Mouse (Mus musculus): ENCODE results near the gene Fdps. TPM values are rescaled to one million over a fixed set of nuclear protein-coding genes. Genes with fewer than 3 reads are reported as not detected.

Fdps gene
- polyA plus RNA-seq, 1 experiment = 384 TPM

DNA sequence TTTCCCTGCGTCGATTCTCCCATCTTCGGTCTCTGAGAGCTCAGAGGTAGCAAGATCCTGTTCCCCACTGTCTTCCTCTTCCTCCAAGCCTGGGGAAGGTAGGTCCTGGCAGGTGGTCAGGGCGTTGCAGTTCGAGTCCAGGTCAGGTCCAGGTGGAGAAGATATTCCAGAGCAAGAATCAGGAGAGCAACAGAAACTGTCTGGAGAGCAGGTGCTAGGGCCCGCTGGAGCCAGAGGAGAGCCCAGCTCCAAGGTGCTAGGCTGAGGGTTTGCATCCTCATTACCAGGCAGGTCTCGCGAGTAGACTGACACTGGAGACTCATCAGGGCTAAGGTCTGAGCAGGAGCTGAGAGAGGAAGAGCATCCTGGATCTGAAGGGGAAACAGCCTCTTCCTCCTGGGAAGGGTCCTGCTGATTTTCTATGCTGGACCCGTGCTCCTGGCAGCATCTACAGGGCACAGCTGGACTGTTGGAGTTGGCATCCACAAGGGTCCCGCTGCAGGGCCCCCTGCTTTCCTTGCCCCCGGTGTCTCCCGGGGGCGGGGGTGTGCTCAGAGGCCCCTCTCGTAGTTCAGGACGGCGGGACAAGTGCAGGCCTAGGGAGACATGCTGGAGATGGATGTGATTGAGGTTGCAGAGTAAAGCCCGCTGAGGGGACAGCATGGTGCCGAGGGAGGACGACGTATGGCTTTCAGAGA is 9.8 kb downstream of the Fdps start:
- peak overlapping the region; percentile 38 for H3K4me3 ChIP-seq (ENCODE audit: insufficient read depth, poor library complexity, severe bottlenecking)
- H3K79me3 ChIP-seq (ENCODE audit: low read depth) = no peaks in the 10 kb centered on the region
- peak overlapping the region; percentile 44 for H3ac ChIP-seq (ENCODE audit: control insufficient read depth, insufficient read length, low read depth)
- TF ChIP-seq USF1 (IDR thresholded peaks at IDR 0.05; ENCODE audit: low read depth) = no peak
- no peak for TF ChIP-seq CEBPB (IDR thresholded peaks at IDR 0.05; ENCODE audit: low read depth)
- TF ChIP-seq MAX (IDR thresholded peaks at IDR 0.05) = no peak
- TF ChIP-seq MYOG (IDR thresholded peaks at IDR 0.05; ENCODE audit: control insufficient read depth, extremely low read depth, insufficient read length) = no peak
- H3K36me3 ChIP-seq (ENCODE audit: control insufficient read depth, insufficient read depth) = peaks cover 28% of the 10 kb centered on the region
- H3K27me3 ChIP-seq (ENCODE audit: control insufficient read depth, insufficient read depth, insufficient read length) = no peaks in the 10 kb centered on the region
- no peaks in the 10 kb centered on the region for H3K79me2 ChIP-seq (ENCODE audit: control insufficient read depth, insufficient read depth)

DNA sequence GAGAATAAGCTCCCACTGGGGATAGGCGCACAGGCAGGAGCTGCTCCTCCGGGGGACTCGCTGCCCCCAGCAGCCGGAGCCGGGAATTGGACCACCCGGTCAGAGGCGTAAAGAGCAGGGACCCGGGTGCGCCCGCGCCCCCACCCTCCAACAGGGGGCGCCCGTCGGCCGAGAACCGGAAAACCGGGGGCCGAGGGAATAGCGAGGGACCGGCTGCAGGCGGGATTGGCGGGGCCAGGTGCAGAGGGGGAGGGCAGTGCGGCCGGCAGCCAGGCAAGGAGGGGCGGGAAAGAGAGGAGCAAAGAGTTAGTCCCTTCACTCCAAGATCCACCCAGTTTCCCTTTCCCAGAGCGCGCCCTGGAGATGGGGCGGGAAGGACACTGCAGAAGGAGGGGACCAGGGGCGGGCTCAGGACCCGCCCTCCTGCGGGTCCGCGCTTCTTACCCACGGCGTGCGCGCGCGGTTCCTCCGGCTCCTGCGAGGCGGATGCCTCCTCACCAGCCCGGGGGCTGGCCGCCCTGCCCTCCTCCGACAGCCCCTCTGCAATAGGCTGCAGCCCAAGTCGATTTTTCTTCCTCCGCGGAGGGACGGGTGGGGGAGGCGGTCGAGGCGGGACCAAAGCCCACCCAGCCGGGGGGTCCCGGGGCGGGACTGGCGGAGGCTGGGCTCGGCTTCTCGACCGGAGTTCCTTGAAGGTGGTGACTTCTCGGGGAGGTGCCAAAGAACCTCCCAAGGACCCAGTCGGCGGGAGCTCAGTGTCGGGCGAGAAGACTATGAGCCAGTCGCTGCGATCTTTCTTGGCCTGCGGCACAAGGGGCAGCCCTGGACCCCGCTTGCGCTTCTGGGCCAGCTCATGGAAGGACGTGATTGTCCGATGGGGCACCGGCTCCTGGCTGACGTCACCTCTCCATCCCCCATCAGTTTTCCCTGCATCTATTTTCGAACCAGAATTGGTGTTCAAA is 10.8 kb downstream of the Fdps start:
- H3ac ChIP-seq (ENCODE audit: control insufficient read depth, insufficient read length, low read depth) = peak overlapping the region; percentile 78
- no peaks in the 10 kb centered on the region for H3K27me3 ChIP-seq (ENCODE audit: control insufficient read depth, insufficient read depth, insufficient read length)
- H3K79me2 ChIP-seq (ENCODE audit: control insufficient read depth, insufficient read depth) = no peaks in the 10 kb centered on the region
- H3K4me3 ChIP-seq (ENCODE audit: insufficient read depth, poor library complexity, severe bottlenecking) = peak overlapping the region; percentile 38
- TF ChIP-seq MAX (IDR thresholded peaks at IDR 0.05) = no peak
- TF ChIP-seq MYOG (IDR thresholded peaks at IDR 0.05; ENCODE audit: control insufficient read depth, extremely low read depth, insufficient read length) = no peak
- TF ChIP-seq CTCF (IDR thresholded peaks at IDR 0.05; ENCODE audit: control insufficient read depth, insufficient read depth, insufficient read length) = peak; percentile 88
- TF ChIP-seq MYOD1 (IDR thresholded peaks at IDR 0.05; ENCODE audit: control insufficient read depth, insufficient read length, low read depth) = peak; percentile 99
- TF ChIP-seq USF1 (IDR thresholded peaks at IDR 0.05; ENCODE audit: low read depth) = no peak
- no peaks in the 10 kb centered on the region for H3K79me3 ChIP-seq (ENCODE audit: low read depth)
- peaks cover 19% of the 10 kb centered on the region for H3K36me3 ChIP-seq (ENCODE audit: control insufficient read depth, insufficient read depth)

DNA sequence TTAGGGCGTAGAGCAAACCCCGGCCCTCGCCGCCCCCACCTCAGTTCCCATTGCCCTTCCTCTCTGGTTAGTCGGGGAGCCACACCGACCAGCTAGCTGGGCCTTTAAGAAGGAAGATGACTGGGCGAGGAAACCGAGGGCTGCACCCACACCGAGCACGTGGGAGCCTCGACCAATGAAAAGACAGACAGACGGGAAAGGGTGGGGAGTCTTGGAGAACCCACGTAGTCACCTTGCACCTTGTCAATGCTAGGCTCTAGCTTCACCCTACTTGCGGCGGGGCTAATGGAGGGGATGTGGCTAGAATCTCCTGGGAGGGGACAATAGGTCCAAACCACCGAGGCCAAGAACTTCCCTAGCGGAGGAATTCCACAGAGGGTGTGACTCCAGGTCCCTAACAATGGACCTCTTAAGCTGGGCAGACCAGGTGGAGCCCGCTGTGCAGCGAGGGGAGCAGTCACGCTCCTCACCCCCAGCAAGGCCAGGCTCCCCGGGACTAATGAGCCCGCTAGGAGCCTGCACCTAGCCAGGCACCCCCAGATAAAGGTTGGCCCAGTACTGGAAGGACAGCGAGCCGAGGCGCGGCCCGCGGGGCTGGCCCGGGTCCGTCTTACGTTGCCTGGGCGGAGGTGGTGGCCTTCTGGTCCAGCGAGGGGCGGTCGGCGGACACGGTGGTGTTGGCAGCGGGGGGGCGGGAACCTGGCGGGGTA is 11.7 kb downstream of the Fdps start:
- H3ac ChIP-seq (ENCODE audit: control insufficient read depth, insufficient read length, low read depth) = peak overlapping the region; percentile 78
- peak; percentile 55 for TF ChIP-seq MAX (IDR thresholded peaks at IDR 0.05)
- TF ChIP-seq USF1 (IDR thresholded peaks at IDR 0.05; ENCODE audit: low read depth) = peak; percentile 97
- TF ChIP-seq MYOG (IDR thresholded peaks at IDR 0.05; ENCODE audit: control insufficient read depth, extremely low read depth, insufficient read length) = no peak
- TF ChIP-seq CEBPB (IDR thresholded peaks at IDR 0.05; ENCODE audit: low read depth) = no peak
- no peaks in the 10 kb centered on the region for H3K79me3 ChIP-seq (ENCODE audit: low read depth)
- H3K4me3 ChIP-seq (ENCODE audit: insufficient read depth, poor library complexity, severe bottlenecking) = peak overlapping the region; percentile 38
- peaks cover 12% of the 10 kb centered on the region for H3K36me3 ChIP-seq (ENCODE audit: control insufficient read depth, insufficient read depth)
- no peaks in the 10 kb centered on the region for H3K27me3 ChIP-seq (ENCODE audit: control insufficient read depth, insufficient read depth, insufficient read length)
- no peaks in the 10 kb centered on the region for H3K79me2 ChIP-seq (ENCODE audit: control insufficient read depth, insufficient read depth)

DNA sequence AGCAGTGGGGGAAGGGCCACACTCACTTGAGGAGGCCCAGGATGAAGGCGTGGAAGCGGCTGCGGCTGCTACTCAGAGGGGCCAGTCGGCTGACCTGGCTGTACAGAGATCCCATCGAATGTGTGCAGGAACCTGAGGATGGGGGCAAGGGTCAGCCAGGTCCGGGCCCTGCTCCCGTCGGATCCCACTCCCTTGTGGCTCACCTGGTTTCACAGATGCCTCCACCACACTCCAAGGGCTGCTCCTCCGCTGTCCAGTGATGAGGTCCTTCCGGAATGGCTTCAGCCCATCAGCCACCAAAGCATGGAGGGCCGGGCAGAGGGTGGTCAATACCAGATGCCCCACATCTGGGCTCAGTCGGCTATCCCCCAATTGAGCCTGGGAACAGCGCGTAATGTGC is 12.8 kb downstream of the Fdps start:
- H3K4me3 ChIP-seq (ENCODE audit: insufficient read depth, poor library complexity, severe bottlenecking) = no peak overlapping the region
- TF ChIP-seq MYOG (IDR thresholded peaks at IDR 0.05; ENCODE audit: control insufficient read depth, extremely low read depth, insufficient read length) = no peak
- H3ac ChIP-seq (ENCODE audit: control insufficient read depth, insufficient read length, low read depth) = no peak overlapping the region
- no peaks in the 10 kb centered on the region for H3K27me3 ChIP-seq (ENCODE audit: control insufficient read depth, insufficient read depth, insufficient read length)
- H3K79me2 ChIP-seq (ENCODE audit: control insufficient read depth, insufficient read depth) = no peaks in the 10 kb centered on the region
- H3K79me3 ChIP-seq (ENCODE audit: low read depth) = no peaks in the 10 kb centered on the region
- peaks cover 3% of the 10 kb centered on the region for H3K36me3 ChIP-seq (ENCODE audit: control insufficient read depth, insufficient read depth)

DNA sequence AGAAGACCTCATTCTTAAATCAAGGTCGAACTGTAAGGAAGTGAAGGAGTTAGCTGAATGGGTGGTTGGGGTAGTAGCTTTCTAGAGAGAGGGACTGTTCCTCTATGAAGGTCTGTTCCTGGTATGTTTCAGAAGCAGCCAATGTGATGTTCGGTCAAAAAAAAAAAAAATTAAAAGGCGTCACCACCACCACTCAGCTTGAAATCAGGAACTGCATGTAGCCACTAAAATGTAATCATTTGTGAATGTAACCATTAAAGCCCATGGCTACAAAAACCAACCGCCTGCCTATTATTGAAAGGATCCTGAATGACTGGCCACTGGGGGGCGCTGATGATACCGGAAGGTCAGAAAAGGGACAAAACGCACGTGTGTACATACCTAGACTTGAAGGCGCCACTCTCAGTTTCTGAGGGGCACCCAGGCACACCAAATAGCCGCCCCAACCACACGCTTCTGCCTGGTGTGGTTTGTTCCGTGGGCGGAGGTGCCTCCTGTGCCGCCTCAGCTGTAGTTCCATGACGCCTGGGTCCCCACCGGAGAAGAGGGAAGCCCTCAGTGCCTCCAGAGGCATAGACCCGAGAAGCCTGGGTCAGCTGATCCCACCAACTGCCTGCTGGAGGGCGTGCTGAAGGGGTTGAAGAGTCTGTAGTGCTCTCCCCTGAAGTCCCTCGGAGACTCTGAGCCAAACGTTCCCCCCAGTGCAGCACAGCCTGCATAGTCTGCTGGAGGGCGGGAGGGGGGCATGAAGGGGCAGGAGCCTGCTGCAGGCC is 14.2 kb downstream of the Fdps start:
- Histone ChIP-seq H3K27me3 (ENCODE audit: control insufficient read depth, insufficient read depth, insufficient read length) (no peaks in the 10 kb centered on the region), H3ac (ENCODE audit: control insufficient read depth, insufficient read length, low read depth) (no peak overlapping the region), H3K79me3 (ENCODE audit: low read depth) (no peaks in the 10 kb centered on the region), H3K4me3 (ENCODE audit: insufficient read depth, poor library complexity, severe bottlenecking) (no peak overlapping the region), H3K79me2 (ENCODE audit: control insufficient read depth, insufficient read depth) (no peaks in the 10 kb centered on the region), H3K36me3 (ENCODE audit: control insufficient read depth, insufficient read depth) (no peaks in the 10 kb centered on the region)
- no peak for TF ChIP-seq MYOD1 (IDR thresholded peaks at IDR 0.05; ENCODE audit: control insufficient read depth, insufficient read length, low read depth)
- no peak for TF ChIP-seq MYOG (IDR thresholded peaks at IDR 0.05; ENCODE audit: control insufficient read depth, extremely low read depth, insufficient read length)
- no peak for TF ChIP-seq FOSL1 (IDR thresholded peaks at IDR 0.05; ENCODE audit: insufficient read depth, low read length, poor library complexity, severe bottlenecking)
- no peak for TF ChIP-seq USF1 (IDR thresholded peaks at IDR 0.05; ENCODE audit: low read depth)
- peak; percentile 28 for TF ChIP-seq MAX (IDR thresholded peaks at IDR 0.05)
